Mouse (Mus musculus): Measurements from ENCODE around the gene Ntng1.
"Not testable (repeated sequence)": the region's sequence is repeated elsewhere in the genome, so short reads cannot be mapped to it uniquely, and the experiment has no call there.

The Ntng1 gene

DNA sequence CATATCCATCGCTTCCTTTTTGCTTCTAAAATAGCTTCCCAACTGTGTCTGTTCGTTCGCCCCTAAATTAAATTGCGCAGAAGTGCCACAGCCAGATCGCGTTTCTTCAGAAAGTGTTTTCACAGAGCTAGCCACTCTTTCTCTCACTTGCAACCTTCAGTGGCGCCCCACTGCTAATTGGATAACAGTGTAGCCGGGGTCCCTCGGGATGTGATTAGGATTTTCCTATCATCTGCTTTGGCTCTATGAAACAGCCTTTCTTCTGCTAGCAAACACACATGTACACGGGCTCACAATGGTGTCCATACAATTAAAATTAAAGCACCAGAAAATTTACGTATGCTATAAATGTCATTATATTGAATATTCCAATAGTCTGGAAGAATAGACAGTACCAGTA, 346.5 kb downstream of the Ntng1 start:
- in situ Hi-C loops (cut with MboI, MseI) = no loop called here

GRCm38 (mm10) chr3:109783231-109783630, 360.6 kb downstream of the Ntng1 start:
- in situ Hi-C loops (cut with MboI, MseI) = no loop called here

GRCm38 (mm10) chr3:109782289-109782951, 361.4 kb downstream of the Ntng1 start:
- in situ Hi-C loops (cut with MboI, MseI) = no loop called here

- in situ Hi-C loops (cut with MboI, MseI) = no loop called here
Observed at GRCm38 (mm10) chr3:109781917-109782288, 361.9 kb downstream of the Ntng1 start.

DNA sequence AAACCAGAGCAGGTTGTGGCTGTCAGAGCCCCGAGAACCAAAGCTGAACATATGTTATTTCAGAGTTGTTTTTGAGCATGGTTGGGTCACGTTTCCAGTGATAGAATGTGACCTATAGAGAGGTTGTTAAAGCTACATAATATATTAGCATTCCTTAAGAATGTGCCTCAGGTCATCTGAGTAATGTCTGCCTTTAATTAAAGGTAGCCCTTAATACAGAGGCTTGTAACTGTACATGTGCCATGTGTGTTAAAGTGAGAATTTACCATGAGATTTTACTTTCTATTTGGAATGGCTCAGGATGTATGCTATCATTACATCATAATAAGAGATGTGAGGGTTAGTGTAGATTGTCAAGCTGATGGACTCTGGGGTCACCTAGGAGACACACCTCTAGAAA, 368.6 kb downstream of the Ntng1 start:
- in situ Hi-C loops (cut with MboI, MseI) = no loop called here

DNA sequence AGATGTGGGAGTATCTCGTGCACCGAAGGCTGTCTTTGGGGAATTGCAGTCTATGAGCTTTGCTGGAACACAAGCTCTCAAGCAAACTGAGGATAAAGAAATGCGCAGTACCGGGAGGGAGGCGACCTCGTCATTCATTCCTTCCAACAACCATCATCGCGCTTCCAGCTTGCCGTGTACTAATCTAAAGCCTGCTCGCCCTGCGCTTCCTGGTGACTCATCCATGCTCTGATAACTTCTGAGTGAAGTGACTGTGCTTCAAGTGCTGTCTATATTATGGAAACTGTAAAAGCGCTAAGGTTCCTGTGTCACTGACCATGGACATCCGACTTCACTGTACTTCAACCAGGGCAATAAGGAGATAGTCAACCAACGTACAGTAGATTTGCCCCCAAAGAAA, 371.7 kb downstream of the Ntng1 start:
- in situ Hi-C loops (cut with MboI, MseI) = no loop called here

GRCm38 (mm10) chr3:109766939-109767338, 376.9 kb downstream of the Ntng1 start:
- in situ Hi-C loops (cut with MboI, MseI) = no loop called here

GRCm38 (mm10) chr3:109765608-109766007, 378.2 kb downstream of the Ntng1 start:
- in situ Hi-C loops (cut with MboI, MseI) = no loop called here

- in situ Hi-C loops (cut with MboI, MseI) = no loop called here
Observed at GRCm38 (mm10) chr3:109765141-109765540, 378.7 kb downstream of the Ntng1 start.

DNA sequence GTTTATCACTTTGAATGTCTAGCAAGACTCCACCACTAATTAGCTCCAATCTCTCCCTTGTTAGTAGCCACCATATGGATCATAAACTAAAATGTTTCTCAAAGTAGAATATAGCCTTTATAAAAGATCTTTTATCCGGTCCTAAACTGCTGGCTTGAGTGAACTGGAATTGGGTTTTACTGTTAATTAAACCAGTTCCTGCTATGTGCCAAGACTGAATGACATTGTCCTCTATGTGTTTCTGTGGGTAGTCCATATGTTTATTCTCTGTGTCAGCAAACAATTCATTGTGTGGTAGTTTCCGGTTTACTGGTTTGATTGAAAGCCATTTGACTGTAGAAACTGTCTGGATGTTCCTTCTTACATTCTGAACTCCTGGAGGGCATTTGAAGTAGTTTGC, 387.4 kb downstream of the Ntng1 start:
- in situ Hi-C loops (cut with MboI, MseI) = no loop called here

DNA sequence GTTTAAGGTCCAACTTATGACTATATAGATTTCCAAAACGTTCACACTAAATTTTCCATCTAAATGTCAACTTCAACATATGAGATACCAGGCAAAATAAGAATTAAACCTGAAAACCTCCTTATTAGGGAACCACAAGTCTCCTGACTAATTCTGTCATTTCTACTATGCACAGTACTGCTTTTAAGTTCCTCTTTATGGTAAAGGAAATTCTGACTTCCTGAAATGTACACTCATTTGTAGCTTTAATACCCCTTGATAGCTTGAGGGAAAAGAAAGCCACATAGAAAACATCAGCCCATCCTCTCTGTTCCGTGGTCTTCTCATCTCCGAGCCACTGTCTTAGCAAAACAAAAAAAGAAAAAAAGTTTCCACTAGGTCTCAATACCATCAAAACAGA, 396.2 kb downstream of the Ntng1 start:
- in situ Hi-C loops (cut with MboI, MseI) = not testable (repeated sequence)

DNA sequence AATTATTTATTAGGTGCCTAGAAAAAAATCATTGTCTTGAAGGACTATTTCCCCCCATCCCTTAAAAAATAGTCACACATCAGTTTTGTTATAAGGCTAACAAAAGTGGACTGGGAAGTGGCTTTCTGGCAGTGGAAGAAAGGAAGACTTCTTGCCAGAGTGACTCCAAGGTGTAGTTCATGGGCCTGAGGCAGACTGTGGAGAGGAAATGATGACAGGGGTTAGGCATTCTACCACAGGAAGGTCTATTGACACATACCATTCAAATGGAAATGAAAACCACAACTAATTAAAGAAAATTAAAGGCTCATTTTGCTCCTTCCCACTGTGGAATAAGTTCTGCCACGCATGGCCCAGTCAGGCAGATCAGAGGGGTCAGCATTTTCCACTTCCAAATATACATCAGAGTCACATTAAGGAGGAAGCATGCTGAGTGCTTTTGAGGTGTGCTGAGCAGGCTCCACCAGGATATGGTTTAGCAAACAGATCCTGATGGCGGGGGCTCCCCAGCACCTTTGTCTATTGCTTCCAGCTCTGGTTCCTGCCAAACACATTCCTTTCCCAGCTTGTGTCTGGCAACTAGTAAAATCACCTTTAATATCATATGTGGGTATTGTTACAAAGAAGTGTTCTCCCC, 403.2 kb downstream of the Ntng1 start:
- in situ Hi-C loops (cut with MboI, MseI) = no loop called here

- in situ Hi-C loops (cut with MboI, MseI) = no loop called here
Observed at GRCm38 (mm10) chr3:109732327-109733182, 411.3 kb downstream of the Ntng1 start.

DNA sequence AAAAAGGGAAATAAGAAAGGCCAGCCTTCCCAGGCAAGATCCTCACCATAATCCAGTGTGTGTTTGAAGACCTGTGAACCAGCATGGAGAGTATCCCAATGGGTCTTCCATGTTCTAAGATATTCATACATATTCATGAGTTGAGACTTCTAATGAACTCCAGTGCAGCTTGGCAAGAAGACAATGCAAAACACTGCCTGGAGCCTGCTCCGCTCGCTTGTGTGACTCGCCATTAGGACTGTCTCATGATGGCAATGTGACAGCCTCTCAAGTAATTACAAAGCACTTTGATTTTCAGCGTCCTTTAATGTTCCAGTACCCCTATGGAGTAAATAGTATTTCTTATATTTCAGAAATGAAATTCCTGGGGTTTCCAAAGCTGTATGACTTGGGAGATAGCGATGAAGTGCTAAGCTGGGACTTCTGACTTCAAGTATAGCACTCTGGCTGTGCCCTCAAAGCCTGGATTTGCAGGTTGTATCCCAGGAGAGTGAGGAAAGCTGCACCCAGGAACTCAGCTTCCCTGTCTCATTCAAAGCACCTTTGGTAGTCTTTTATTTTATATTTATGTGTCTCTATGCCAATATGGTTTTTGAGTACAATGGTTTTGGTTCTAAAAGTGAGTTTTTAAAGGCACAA, 412.1 kb downstream of the Ntng1 start:
- in situ Hi-C loops (cut with MboI, MseI) = no loop called here

Measured in T-helper 17 cell (primary cell).